Mouse (Mus musculus): ENCODE data around the gene Eml1. TPM values are rescaled to one million over a fixed set of nuclear protein-coding genes. Genes with fewer than 3 reads are reported as not detected.

The Eml1 gene
- polyA plus RNA-seq, 1 experiment, result 6.4 TPM

DNA sequence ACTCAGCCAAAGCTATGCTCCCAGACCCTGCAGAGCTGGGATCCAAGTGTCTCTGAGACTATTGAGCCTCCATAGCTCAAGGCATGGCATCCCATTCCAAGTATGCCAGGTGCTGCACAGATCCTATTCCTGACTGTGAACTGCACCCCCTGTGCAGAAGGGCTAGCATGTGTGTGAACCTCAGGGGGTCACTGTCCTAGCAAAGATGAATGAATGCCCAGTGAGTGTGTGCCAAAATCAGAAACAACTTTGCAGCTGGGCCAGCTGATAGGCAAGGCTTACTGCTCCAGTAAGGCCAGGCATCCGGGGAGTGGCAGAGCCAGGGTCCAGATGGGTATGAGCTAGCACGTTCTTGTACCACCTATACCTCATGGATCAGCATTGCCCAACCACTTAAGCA is 76.0 kb downstream of the Eml1 start:
- Histone ChIP-seq H3K4me3 (ENCODE audit: control insufficient read depth, insufficient read depth, low read length) (no peak overlapping the region), H3K27ac (ENCODE audit: control insufficient read depth, insufficient read depth, low read length) (no peak overlapping the region), H3K36me3 (ENCODE audit: control insufficient read depth, insufficient read depth, low read length) (no peaks in the 10 kb centered on the region), H3K4me1 (replicated peaks; ENCODE audit: control insufficient read depth, insufficient read depth, low read length) (peaks cover 3% of the 10 kb centered on the region), H3K27me3 (ENCODE audit: control insufficient read depth, insufficient read depth, low read length) (no peaks in the 10 kb centered on the region)
- 88% methylated on average over 2 of the region's 2 CpGs for WGBS
- DNase-seq, result no peak
- no peak for TF ChIP-seq POLR2A (IDR thresholded peaks at IDR 0.05; ENCODE audit: control insufficient read depth, extremely low read depth, insufficient read depth, low read length, poor library complexity)
- TF ChIP-seq CTCF (IDR thresholded peaks at IDR 0.05; ENCODE audit: borderline replicate concordance, control insufficient read depth, extremely low read depth, insufficient read depth, low read length, poor library complexity), result no peak

- Histone ChIP-seq H3K27ac (ENCODE audit: control insufficient read depth, insufficient read depth, low read length) (no peak overlapping the region), H3K36me3 (ENCODE audit: control insufficient read depth, insufficient read depth, low read length) (no peaks in the 10 kb centered on the region), H3K4me3 (ENCODE audit: control insufficient read depth, insufficient read depth, low read length) (no peak overlapping the region), H3K27me3 (ENCODE audit: control insufficient read depth, insufficient read depth, low read length) (no peaks in the 10 kb centered on the region), H3K4me1 (replicated peaks; ENCODE audit: control insufficient read depth, insufficient read depth, low read length) (peaks cover 13% of the 10 kb centered on the region)
- WGBS, result 49% methylated on average over 7 of the region's 7 CpGs
- TF ChIP-seq POLR2A (IDR thresholded peaks at IDR 0.05; ENCODE audit: control insufficient read depth, extremely low read depth, insufficient read depth, low read length, poor library complexity) (no peak), CTCF (IDR thresholded peaks at IDR 0.05; ENCODE audit: borderline replicate concordance, control insufficient read depth, extremely low read depth, insufficient read depth, low read length, poor library complexity) (no peak)
- no peak for DNase-seq
Measured at GRCm38 (mm10) chr12:108448396-108448795, 77.6 kb downstream of the Eml1 start.

DNA sequence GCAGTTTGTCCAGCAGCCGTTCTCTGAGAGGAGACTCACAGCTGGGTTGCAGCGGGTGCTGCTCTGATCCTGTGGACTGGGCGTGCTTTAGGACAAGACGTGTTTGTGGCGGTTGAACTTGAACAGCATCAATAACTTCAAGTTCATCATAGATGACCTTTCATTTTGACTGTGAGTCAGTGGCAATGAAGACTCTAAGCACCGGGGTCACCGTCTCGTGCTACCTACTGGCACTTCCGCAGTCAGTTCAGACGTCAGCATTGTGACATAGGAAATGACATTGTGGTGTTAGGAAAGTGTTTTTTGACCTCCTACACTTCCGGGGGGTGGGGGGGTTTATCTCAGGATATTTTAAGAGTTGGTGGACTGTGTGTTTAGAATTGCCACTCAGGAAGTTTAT is 79.2 kb downstream of the Eml1 start:
- Histone ChIP-seq H3K27ac (ENCODE audit: control insufficient read depth, insufficient read depth, low read length) (no peak overlapping the region), H3K27me3 (ENCODE audit: control insufficient read depth, insufficient read depth, low read length) (no peaks in the 10 kb centered on the region), H3K36me3 (ENCODE audit: control insufficient read depth, insufficient read depth, low read length) (no peaks in the 10 kb centered on the region), H3K4me1 (replicated peaks; ENCODE audit: control insufficient read depth, insufficient read depth, low read length) (peaks cover 19% of the 10 kb centered on the region), H3K4me3 (ENCODE audit: control insufficient read depth, insufficient read depth, low read length) (no peak overlapping the region)
- no peak for DNase-seq
- WGBS, result 52% methylated on average over 11 of the region's 11 CpGs
- TF ChIP-seq CTCF (IDR thresholded peaks at IDR 0.05; ENCODE audit: borderline replicate concordance, control insufficient read depth, extremely low read depth, insufficient read depth, low read length, poor library complexity) (no peak), POLR2A (IDR thresholded peaks at IDR 0.05; ENCODE audit: control insufficient read depth, extremely low read depth, insufficient read depth, low read length, poor library complexity) (no peak)

GRCm38 (mm10) chr12:108450546-108450945 is 79.8 kb downstream of the Eml1 start:
- no peak for TF ChIP-seq POLR2A (IDR thresholded peaks at IDR 0.05; ENCODE audit: control insufficient read depth, extremely low read depth, insufficient read depth, low read length, poor library complexity)
- no peak for TF ChIP-seq CTCF (IDR thresholded peaks at IDR 0.05; ENCODE audit: borderline replicate concordance, control insufficient read depth, extremely low read depth, insufficient read depth, low read length, poor library complexity)
- Histone ChIP-seq H3K4me1 (replicated peaks; ENCODE audit: control insufficient read depth, insufficient read depth, low read length) (peaks cover 19% of the 10 kb centered on the region), H3K27me3 (ENCODE audit: control insufficient read depth, insufficient read depth, low read length) (no peaks in the 10 kb centered on the region), H3K36me3 (ENCODE audit: control insufficient read depth, insufficient read depth, low read length) (no peaks in the 10 kb centered on the region), H3K4me3 (ENCODE audit: control insufficient read depth, insufficient read depth, low read length) (no peak overlapping the region), H3K27ac (ENCODE audit: control insufficient read depth, insufficient read depth, low read length) (no peak overlapping the region; the same call in 1 of the 2 replicates)
- 66% methylated on average over 5 of the region's 5 CpGs for WGBS
- no peak for DNase-seq

DNA sequence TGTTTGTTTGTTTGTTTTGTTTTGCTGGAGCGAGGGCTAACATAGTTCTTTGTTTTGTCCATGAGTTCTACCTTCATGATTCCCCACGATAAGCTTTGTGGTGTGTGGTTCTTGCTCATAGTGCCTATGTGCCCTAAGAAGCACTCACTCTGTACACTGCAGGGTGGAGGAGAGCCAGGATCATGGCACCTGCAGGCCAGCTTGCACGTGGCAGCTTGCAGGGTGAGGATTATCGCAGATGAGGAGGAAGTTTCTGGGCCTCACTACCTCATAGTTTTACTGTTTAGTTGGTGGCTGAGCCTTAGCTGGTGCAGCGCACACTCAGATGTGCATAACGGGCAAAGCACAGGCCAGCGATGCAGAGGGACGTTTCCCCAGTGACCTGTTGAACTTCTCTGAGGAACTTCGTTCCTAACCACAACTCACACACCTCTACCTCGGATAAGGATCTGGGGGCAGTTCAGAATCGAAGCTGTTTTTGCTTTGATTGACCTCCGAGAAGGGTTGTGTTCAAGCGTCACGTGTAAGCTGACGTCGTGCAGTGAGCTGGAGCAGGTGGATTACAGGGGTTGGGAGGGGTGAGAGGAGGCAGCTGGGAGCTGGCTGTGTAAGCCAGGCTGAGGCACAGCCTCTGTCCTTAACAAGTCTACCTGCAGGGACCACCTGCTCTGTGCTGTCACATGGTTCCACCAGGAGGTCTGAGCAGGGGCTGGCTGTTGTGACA is 81.6 kb downstream of the Eml1 start:
- 11% methylated on average over 16 of the region's 16 CpGs for WGBS
- no peak overlapping the region for H3K27ac ChIP-seq (ENCODE audit: control insufficient read depth, insufficient read depth, low read length)
- H3K4me1 ChIP-seq (replicated peaks; ENCODE audit: control insufficient read depth, insufficient read depth, low read length), result peaks cover 19% of the 10 kb centered on the region
- no peaks in the 10 kb centered on the region for H3K36me3 ChIP-seq (ENCODE audit: control insufficient read depth, insufficient read depth, low read length)
- no peaks in the 10 kb centered on the region for H3K27me3 ChIP-seq (ENCODE audit: control insufficient read depth, insufficient read depth, low read length)
- H3K4me3 ChIP-seq (ENCODE audit: control insufficient read depth, insufficient read depth, low read length), result no peak overlapping the region
- no peak for TF ChIP-seq POLR2A (IDR thresholded peaks at IDR 0.05; ENCODE audit: control insufficient read depth, extremely low read depth, insufficient read depth, low read length, poor library complexity)
- peak; percentile 2 for DNase-seq

DNA sequence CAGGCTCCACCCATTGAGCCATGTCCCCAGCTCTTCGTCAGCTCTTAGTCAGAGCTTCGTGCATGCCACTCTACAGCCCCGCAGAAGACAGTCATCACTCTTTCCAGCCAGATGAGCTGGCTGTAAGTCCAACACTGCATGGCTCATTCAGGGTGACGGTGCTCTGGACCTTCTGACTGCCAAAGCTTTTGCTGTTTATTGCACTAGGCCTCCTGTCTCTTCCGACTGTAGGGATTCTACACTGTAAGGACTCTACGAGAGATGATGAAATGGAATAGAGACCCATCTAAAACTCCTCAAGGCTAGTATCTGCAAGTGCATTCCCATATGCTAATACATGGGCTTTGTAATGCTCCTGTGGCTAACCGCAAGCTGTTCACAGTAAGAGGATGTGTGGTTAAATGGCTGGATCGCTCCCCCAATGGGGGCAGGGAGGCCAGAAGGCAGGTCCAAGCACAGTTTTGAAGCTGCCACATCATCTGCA is 82.8 kb downstream of the Eml1 start:
- H3K4me3 ChIP-seq (ENCODE audit: control insufficient read depth, insufficient read depth, low read length), result no peak overlapping the region
- H3K27ac ChIP-seq (ENCODE audit: control insufficient read depth, insufficient read depth, low read length), result no peak overlapping the region
- H3K36me3 ChIP-seq (ENCODE audit: control insufficient read depth, insufficient read depth, low read length), result no peaks in the 10 kb centered on the region
- peaks cover 19% of the 10 kb centered on the region for H3K4me1 ChIP-seq (replicated peaks; ENCODE audit: control insufficient read depth, insufficient read depth, low read length)
- TF ChIP-seq CTCF (IDR thresholded peaks at IDR 0.05; ENCODE audit: borderline replicate concordance, control insufficient read depth, extremely low read depth, insufficient read depth, low read length, poor library complexity), result no peak
- no peak for TF ChIP-seq POLR2A (IDR thresholded peaks at IDR 0.05; ENCODE audit: control insufficient read depth, extremely low read depth, insufficient read depth, low read length, poor library complexity)
- 14% methylated on average over 8 of the region's 8 CpGs for WGBS
- DNase-seq, result no peak
- no peaks in the 10 kb centered on the region for H3K27me3 ChIP-seq (ENCODE audit: control insufficient read depth, insufficient read depth, low read length)

DNA sequence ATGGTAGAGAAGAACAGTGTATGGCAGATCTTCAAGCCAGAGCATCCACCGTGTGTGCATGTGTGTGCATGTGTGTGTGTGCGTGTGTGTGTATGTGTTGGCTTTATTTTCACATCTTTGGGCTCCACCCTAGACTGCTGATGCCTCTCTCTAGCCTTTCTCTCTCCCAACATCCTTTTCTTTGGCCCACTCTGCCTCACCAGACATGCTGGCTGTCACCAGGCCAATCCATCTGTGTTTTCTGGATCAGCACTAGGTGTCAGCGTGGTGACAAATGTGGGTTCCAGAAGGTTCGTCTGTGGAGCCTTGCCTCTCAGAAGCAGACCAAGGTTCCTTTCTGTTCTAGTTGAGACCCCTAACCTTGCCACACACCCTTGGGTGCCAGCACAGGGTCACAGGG is 84.2 kb downstream of the Eml1 start:
- Histone ChIP-seq H3K27ac (ENCODE audit: control insufficient read depth, insufficient read depth, low read length) (no peak overlapping the region), H3K4me3 (ENCODE audit: control insufficient read depth, insufficient read depth, low read length) (no peak overlapping the region), H3K36me3 (ENCODE audit: control insufficient read depth, insufficient read depth, low read length) (no peaks in the 10 kb centered on the region), H3K4me1 (replicated peaks; ENCODE audit: control insufficient read depth, insufficient read depth, low read length) (peaks cover 19% of the 10 kb centered on the region), H3K27me3 (ENCODE audit: control insufficient read depth, insufficient read depth, low read length) (no peaks in the 10 kb centered on the region)
- 66% methylated on average over 4 of the region's 4 CpGs for WGBS
- DNase-seq, result no peak
- no peak for TF ChIP-seq POLR2A (IDR thresholded peaks at IDR 0.05; ENCODE audit: control insufficient read depth, extremely low read depth, insufficient read depth, low read length, poor library complexity)
- no peak for TF ChIP-seq CTCF (IDR thresholded peaks at IDR 0.05; ENCODE audit: borderline replicate concordance, control insufficient read depth, extremely low read depth, insufficient read depth, low read length, poor library complexity)
